Mouse (Mus musculus): ENCODE data around the gene Gm10295.

The Gm10295 gene

GRCm38 (mm10) chr7:71348922-71349321, 2.4 kb downstream of the Gm10295 start:
- DNase-seq = no peak

- no peak for DNase-seq
These were observed 26.2 kb downstream of the Gm10295 start for GRCm38 (mm10) chr7:71324919-71325583.

- DNase-seq = no peak
These were observed 38.0 kb downstream of the Gm10295 start for GRCm38 (mm10) chr7:71313148-71313765.

GRCm38 (mm10) chr7:71312375-71312774, 38.9 kb downstream of the Gm10295 start:
- no peak for DNase-seq

GRCm38 (mm10) chr7:71311411-71311810, 39.9 kb downstream of the Gm10295 start:
- no peak for DNase-seq

GRCm38 (mm10) chr7:71308051-71308450, 43.2 kb downstream of the Gm10295 start:
- DNase-seq = no peak

GRCm38 (mm10) chr7:71302714-71303113, 48.6 kb downstream of the Gm10295 start:
- DNase-seq = no peak
